Mouse (Mus musculus): Measurements from ENCODE around the gene Trpm6.

The Trpm6 gene

GRCm38 (mm10) chr19:18889117-18889627 is 139.4 kb downstream of the Trpm6 start:
- no peak for DNase-seq (ENCODE audit: low spot score)

- DNase-seq (ENCODE audit: low spot score): no peak
Measured at GRCm38 (mm10) chr19:18889632-18890031, 139.8 kb downstream of the Trpm6 start.

- no peak for DNase-seq (ENCODE audit: low spot score)
Measured at GRCm38 (mm10) chr19:18890216-18890615, 140.4 kb downstream of the Trpm6 start.

- no peak for DNase-seq (ENCODE audit: low spot score)
Measured at GRCm38 (mm10) chr19:18898238-18898637, 148.5 kb downstream of the Trpm6 start.

GRCm38 (mm10) chr19:18902041-18902693 is 152.4 kb downstream of the Trpm6 start:
- no peak for DNase-seq (ENCODE audit: low spot score)

GRCm38 (mm10) chr19:18902694-18903067 is 152.9 kb downstream of the Trpm6 start:
- no peak for DNase-seq (ENCODE audit: low spot score)

- DNase-seq (ENCODE audit: low spot score): no peak
Measured at GRCm38 (mm10) chr19:18905511-18905910, 155.7 kb downstream of the Trpm6 start.

GRCm38 (mm10) chr19:18909641-18910040 is 159.9 kb downstream of the Trpm6 start:
- DNase-seq (ENCODE audit: low spot score): no peak

- no peak for DNase-seq (ENCODE audit: low spot score)
Measured at GRCm38 (mm10) chr19:18911755-18912340, 162.1 kb downstream of the Trpm6 start.

- DNase-seq (ENCODE audit: low spot score): no peak
Measured at GRCm38 (mm10) chr19:18941391-18941790, 191.6 kb downstream of the Trpm6 start.
